Mouse (Mus musculus) testis, adult 2 months (tissue): Measurements from ENCODE around the gene Fnip2. TPM values are rescaled to one million over a fixed set of nuclear protein-coding genes. Genes with fewer than 3 reads are reported as not detected.

Experiments used
- H3K27ac ChIP-seq: fragments of 200-500 bp; 2 replicates; pipeline ENCODE4 v1.5.1; 2012; ENCODE audit warnings: low read depth, low read length; ENCODE audit not compliant: control insufficient read depth, insufficient read depth
- H3K27me3 ChIP-seq: fragments of 200-500 bp; 2 replicates; pipeline ENCODE4 v1.6.1; 2012; ENCODE audit warnings: mild to moderate bottlenecking, low read length, moderate library complexity; ENCODE audit not compliant: control insufficient read depth, insufficient read depth
- H3K36me3 ChIP-seq: fragments of 200-500 bp; 2 replicates; pipeline ENCODE4 v1.6.1; 2012; ENCODE audit warnings: mild to moderate bottlenecking, low read length; ENCODE audit not compliant: control insufficient read depth, insufficient read depth
- H3K4me1 ChIP-seq: fragments of 200-500 bp; 2 replicates; pipeline ENCODE4 v1.6.1; 2012; ENCODE audit warnings: low read length; ENCODE audit not compliant: control insufficient read depth, insufficient read depth
- H3K4me3 ChIP-seq: fragments of 200-500 bp; 2 replicates; pipeline ENCODE4 v1.5.1; 2012; ENCODE audit warnings: low read depth, mild to moderate bottlenecking, low read length, moderate library complexity, mixed read lengths; ENCODE audit not compliant: control insufficient read depth
- CTCF ChIP-seq: fragments of 200-500 bp; IDR thresholded peaks from 2 replicates; pipeline ENCODE4 v1.5.1; 2012; ENCODE audit warnings: low read depth, mild to moderate bottlenecking, inconsistent platforms, low read length, moderate library complexity; ENCODE audit not compliant: control insufficient read depth, insufficient read depth, insufficient replicate concordance
- POLR2A ChIP-seq: fragments of 200-500 bp; IDR thresholded peaks from 2 replicates; pipeline ENCODE4 v1.6.1; 2012; ENCODE audit warnings: low read depth, mild to moderate bottlenecking, inconsistent platforms, low read length, moderate library complexity; ENCODE audit not compliant: control insufficient read depth
- polyA plus RNA-seq: library from polyadenylated mRNA; depleted of rRNA; stranded (reverse); fragments of >200 nt; gene quantifications from 2 replicates; pipeline ENCODE4 v1.2.3, GENCODE M21; 2012

Gene Fnip2
- polyA plus RNA-seq, 1 experiment: 2.1 TPM

GRCm38 (mm10) chr3:79548681-79549437 lies 18.7 kb downstream of the Fnip2 start:
- Histone ChIP-seq H3K4me1 (no peaks in the 10 kb centered on the region), H3K36me3 (no peaks in the 10 kb centered on the region), H3K27me3 (no peaks in the 10 kb centered on the region), H3K27ac (no peak overlapping the region), H3K4me3 (no peak overlapping the region)
- no peak for TF ChIP-seq CTCF
- no peak for TF ChIP-seq POLR2A

DNA sequence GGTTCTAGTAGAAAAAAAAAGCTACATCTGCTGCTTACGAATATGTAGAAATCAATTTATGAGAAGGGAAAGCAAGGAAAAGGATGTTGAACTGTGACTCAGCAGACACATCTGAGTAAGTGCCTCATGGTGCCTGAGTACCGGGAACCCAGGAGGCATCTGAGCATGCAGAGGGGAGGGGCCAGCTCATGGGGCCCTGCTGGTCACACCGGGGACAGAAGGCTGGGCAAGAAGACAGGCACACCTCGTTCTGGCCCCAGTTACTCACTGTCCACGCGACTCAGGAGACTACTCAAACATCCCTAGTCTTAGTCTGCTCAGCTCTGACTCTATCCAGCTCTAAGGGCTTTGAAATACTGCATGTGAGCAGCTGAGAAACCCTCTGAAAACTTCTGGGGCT lies 25.0 kb downstream of the Fnip2 start:
- TF ChIP-seq CTCF (no peak), POLR2A (no peak)
- Histone ChIP-seq H3K27ac (no peak overlapping the region), H3K27me3 (no peaks in the 10 kb centered on the region), H3K36me3 (no peaks in the 10 kb centered on the region), H3K4me1 (no peaks in the 10 kb centered on the region), H3K4me3 (no peak overlapping the region)

DNA sequence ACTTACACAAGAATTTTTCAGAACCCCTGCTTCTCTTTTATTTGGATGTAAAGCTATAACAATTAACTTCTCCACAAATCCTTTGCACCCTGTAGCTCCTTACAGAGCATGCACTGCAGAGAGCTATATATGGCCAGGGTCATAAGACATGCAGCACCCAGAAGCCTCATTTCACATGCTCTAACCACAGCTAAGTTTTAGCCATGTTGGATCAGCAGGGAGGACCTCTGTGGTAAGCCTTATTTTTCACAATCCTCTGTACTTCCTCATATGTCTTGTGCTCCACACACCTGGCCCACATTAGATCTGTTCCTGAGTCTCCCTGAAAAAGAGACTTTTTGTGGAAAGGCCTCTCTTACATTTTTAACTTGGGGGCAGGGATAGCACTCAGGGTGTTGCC lies 27.9 kb downstream of the Fnip2 start:
- no peaks in the 10 kb centered on the region for H3K36me3 ChIP-seq

DNA sequence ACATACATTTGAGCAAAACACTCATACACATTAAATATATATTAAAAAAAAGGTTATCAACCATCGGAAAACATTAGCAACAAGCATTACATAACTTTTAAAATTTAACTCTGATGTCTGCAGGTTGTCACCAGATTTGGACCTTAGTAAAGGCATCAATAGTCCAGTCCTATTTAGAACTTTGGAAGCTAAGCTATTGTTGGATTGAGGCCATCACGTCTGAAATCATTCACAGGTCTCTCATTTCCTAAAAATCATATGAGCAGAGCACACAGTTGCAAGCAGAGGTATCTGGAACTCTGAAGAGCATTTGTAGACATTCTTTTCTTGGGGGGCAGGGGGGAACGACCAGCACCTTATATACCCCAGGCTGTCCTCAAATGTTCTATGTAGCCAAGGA lies 28.5 kb downstream of the Fnip2 start:
- Histone ChIP-seq H3K36me3 (no peaks in the 10 kb centered on the region), H3K27me3 (no peaks in the 10 kb centered on the region), H3K4me3 (no peak overlapping the region), H3K4me1 (no peaks in the 10 kb centered on the region), H3K27ac (no peak overlapping the region)
- TF ChIP-seq CTCF (no peak), POLR2A (no peak)

More for the DNA sequence above, 27.9 kb downstream of the Fnip2 start:
- Histone ChIP-seq H3K4me1 (no peaks in the 10 kb centered on the region), H3K27ac (no peak overlapping the region), H3K4me3 (no peak overlapping the region), H3K27me3 (no peaks in the 10 kb centered on the region)
- TF ChIP-seq POLR2A (no peak), CTCF (no peak)

DNA sequence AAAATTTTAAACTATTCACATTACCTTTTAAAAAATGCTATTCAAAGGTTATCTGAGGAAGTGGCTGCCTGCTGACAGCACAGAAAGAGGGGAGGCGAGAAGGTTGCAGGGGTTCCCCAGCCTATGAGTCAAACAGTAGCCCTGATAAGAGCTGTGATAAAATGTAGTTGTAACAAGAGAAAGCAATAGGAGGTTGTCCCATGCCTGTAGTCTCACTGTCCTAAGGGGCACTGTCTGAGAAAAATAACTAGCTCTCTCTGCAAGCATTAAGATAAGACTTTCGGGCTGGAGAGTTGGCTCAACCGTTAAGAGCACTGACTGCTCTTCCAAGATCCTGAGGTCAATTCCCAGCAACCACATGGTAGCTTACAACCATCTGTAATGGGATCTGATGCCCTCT lies 29.3 kb downstream of the Fnip2 start:
- Histone ChIP-seq H3K4me3 (no peak overlapping the region), H3K27ac (no peak overlapping the region), H3K36me3 (no peaks in the 10 kb centered on the region), H3K27me3 (no peaks in the 10 kb centered on the region), H3K4me1 (no peaks in the 10 kb centered on the region)
- no peak for TF ChIP-seq POLR2A
- TF ChIP-seq CTCF: no peak

GRCm38 (mm10) chr3:79537626-79538203 lies 29.9 kb downstream of the Fnip2 start:
- H3K36me3 ChIP-seq: no peaks in the 10 kb centered on the region
- no peak overlapping the region for H3K27ac ChIP-seq
- no peaks in the 10 kb centered on the region for H3K27me3 ChIP-seq
- no peak overlapping the region for H3K4me3 ChIP-seq
- no peaks in the 10 kb centered on the region for H3K4me1 ChIP-seq
- TF ChIP-seq POLR2A: no peak
- no peak for TF ChIP-seq CTCF

GRCm38 (mm10) chr3:79537023-79537422 lies 30.6 kb downstream of the Fnip2 start:
- no peaks in the 10 kb centered on the region for H3K27me3 ChIP-seq
- TF ChIP-seq CTCF (no peak), POLR2A (no peak)
- no peak overlapping the region for H3K4me3 ChIP-seq
- H3K27ac ChIP-seq: no peak overlapping the region
- no peaks in the 10 kb centered on the region for H3K4me1 ChIP-seq
- no peaks in the 10 kb centered on the region for H3K36me3 ChIP-seq
